Mouse (Mus musculus) heart, postnatal 0 days (tissue): ENCODE data around the gene Asb1.

Experiments
- CTCF ChIP-seq: IDR thresholded peaks from 2 replicates; pipeline ENCODE4 v1.5.1; 2016; ENCODE audit warnings: antibody characterized with exemption, control low read depth, low read depth
- EP300 ChIP-seq: IDR thresholded peaks from 2 replicates; pipeline ENCODE4 v1.6.1; 2016; ENCODE audit warnings: antibody characterized with exemption, low read depth

GRCm38 (mm10) chr1:91492740-91493139 is 47.6 kb upstream of the Asb1 start:
- TF ChIP-seq CTCF: no peak
- no peak for TF ChIP-seq EP300
